Mouse (Mus musculus): ENCODE measurements at regions not wholly inside any gene's neighbourhood (a gene's known extent, or its start where the extent isn't known, plus 50 kb on each side); places are given as distances from the start of the nearest gene placed in this dataset.
"Not testable (repeated sequence)": the region's sequence is repeated elsewhere in the genome, so short reads cannot be mapped to it uniquely, and the experiment has no call there.

DNA sequence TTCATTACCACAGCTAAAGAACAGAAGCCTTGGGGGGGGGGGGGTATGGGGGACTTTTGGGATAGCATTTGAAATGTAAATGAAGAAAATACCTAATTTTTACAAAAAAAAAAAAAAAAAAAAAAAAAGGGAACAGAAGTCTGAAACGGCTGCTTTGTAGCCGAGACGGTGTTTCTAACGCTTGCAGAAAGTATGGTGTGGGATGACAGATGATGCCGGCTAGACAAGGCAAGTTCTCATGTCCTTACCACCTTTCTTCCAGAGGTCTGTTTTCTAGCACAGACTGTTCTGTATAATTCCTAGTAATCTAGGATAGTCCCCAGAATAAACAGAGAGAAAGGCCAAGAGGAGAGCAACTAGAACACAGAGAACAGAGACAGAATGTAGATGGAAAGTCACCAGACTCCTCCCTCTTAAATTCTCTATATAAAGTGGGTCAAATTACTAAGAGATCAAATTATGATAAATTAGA, 67.2 kb upstream of the Chd2 start:
- no peak for DNase-seq (ENCODE audit: low read depth, low spot score)

DNA sequence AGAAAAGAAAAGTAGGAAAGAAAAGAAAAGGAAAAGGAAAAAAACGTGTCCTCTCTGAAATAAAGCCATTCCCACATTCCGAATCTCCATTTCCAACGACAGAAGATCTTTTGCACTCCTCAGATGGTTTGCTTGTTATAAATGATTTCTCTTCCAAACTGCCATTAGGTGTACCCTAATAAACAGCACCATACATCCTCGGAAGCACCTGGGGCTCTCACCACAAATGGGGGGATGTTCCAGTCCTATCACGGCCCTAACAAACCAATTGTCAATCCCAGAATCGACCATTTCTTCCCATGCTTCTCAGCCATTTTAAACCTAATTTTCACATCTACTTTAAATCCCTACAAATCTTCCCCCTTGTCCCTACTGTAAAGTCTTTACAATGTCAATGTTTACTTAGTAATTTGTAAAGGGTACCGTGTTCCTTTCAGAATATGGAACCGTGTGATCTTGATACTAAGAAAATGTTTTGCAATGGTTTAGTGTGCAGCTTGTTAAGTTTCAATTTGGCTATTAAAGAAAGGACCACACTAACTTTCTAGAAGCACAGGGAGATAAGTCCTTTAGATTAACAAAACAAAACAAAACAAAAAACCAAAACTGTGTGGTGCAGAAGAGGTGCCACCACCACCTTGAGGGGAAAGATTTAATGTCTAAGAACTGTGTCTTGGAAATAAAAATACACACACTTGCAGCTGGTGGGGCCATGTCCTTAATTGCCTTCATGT, 66.6 kb upstream of the Chd2 start:
- no peak for DNase-seq (ENCODE audit: low read depth, low spot score)

DNA sequence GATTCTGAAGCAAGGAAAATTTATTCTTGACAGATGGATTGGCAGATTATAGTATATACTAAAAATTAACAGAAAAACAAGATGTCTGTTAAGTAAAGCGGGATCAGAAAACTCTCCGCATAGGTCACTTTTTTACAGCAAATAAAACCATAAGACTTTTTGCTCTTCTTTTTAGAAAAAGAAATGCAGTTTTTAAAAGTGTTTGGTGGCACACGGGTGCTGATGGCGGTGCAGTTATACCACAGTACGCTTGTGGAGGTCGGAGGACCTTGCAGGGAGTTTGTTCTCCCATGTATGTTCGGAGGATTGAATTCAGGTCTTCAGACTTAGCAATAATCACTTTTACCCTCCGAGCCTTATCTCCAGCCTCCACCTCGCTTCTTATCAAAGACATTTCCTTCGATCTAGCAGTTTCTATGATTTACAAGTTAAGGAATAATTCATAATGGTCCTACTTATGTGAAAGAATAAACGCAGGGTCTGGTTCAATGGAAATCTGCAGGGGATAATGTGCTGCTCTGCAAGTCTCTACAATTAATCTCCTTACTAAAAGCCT, 65.9 kb upstream of the Chd2 start:
- no peak for DNase-seq (ENCODE audit: low read depth, low spot score)

DNA sequence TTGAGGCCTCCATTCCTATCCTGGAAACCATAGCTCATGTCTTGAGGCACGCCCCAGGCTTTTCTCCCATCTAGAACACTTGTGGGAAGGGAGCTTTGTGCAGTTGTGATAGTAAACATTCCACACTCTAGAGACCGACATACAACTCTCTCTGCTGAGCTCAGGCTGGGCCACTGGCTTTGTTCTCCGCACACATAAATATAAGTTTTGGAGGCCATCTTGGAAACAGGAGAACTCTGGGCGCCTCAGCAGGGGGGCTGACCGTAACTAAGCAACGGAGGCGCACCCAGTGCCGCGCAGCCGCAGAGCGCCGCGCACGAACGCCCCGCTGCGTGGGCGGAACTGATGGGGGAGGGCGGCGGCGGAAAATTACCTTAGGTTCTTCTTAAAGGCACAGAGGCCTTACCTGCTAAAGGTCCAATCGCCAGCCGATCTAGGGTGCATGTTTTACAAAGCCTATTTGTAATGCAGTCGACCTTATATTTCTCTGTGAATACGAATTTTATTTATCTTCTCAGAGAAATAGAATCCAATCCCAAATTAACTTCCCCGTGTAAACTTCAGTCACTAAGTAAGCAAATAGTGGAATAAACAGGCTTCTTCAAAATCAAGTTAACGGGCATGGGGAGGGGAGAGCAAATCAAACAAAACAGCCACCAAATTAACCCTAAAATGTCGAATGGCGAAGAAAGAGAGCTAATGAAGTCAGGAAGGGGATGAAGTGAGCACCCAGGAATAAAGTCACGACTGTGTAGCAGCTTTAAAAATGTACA, 65.2 kb upstream of the Chd2 start:
- peak; percentile 96 for DNase-seq (ENCODE audit: low read depth, low spot score)

DNA sequence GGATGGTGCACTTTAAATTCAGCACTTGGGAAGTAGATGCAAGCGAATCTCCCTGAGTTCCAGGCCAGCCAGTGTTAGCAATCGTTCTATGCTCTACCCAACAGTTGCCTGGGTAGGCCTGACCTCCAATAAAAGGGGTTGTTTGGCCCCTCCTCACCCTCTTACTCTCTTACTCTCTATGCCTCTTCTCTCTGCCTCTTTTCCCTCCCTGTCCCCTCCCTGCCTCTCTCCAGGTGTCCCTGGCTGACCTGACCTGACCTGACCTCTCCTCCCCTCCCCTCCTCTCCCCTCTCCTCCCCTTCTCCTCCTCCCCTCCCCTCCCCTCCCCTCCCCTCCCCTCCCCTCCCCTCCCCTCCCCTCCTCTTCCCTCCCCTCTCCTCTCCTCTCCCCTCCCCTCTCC, 63.0 kb upstream of the Chd2 start:
- DNase-seq (ENCODE audit: low read depth, low spot score): no peak

DNA sequence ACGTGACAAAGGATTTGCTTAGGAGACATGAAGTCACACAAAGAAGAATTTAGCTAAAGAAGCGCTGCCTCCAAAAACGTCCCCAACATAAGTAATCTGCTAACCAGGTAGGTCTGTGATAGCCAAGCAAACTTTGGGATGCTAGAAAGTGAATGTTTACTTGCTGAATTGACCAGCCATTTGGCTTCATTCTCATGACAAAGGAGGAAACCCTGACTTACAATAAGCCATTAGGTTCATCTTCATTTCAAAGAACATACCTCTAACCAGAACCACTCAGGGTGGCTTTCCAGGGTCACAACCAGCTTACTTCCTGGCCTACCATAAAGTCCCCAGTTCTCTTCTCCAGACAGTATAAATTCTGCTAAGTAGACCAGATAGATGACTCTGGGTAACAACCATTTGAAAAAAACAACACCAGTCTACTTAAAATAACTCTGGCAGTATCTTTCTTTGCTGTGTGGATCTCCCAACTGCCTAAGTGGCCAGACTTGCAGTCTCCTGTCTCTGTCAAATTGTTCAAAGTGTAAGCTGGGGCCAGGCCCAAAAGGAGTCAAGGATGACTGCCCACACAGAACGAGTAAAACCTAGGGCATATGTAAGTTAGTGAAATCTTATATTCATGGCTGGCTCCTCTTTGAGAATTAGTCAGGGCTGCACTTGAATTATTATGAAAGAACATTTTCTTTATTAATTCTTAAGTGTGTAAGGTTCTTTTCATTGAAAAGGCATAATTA, 61.4 kb upstream of the Chd2 start:
- DNase-seq (ENCODE audit: low read depth, low spot score): no peak

DNA sequence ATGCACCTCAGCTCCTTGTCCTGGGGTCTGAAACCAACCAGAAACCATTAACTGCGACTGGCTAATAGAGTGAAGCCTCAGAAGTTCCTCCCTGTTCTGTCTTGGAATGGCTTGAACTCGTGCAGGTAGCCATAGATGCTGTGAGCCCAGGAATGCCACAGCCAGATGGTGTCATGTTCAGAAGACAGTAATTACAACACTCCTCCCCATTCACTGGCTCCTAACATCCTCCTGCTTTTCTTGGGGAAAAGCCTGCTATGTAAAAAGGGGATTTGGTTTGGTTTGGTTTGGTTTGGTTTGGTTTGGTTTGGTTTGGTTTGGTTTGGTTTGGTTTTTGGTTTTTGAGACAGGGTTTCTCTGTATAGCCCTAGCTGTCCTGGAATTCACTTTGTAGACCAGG, 59.7 kb upstream of the Chd2 start:
- no peak for DNase-seq (ENCODE audit: low read depth, low spot score)

DNA sequence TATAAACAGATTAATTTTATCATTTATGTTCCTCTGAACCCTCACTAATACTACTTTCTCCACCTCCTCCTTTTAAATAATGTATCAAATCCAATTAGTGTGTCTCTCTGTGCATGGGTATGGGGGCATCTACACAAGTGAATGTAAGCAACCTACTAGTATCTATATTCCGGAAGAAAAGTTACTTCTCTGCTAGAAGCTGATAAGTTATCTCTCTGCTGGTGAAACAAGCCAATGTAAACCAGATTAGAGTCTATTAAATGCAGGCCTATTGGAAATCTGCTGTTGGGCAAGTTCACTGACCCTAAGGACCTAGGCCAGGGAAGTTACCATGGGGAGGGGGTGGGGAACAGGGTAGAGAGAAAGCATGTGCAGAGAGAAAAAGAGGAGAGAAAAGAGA, 59.1 kb upstream of the Chd2 start:
- DNase-seq (ENCODE audit: low read depth, low spot score): no peak

DNA sequence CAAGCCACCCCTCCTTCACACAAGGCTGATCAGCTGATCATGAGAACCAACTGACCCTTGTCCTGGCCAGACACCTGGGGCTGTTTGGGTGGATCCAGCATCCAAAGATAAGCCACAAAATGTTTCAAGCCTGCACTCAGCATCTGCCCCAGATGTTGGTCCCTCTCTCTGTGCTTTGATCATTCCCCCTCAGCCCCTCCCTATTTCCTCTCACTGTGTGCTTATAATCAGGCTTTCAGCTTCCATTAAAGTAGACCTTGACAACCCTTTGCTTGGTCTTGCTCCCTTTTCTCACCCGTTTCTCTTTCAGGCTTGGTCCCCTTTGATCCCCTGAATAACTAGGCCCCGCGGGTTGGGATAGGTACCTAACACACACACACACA, 58.4 kb upstream of the Chd2 start:
- DNase-seq (ENCODE audit: low read depth, low spot score): not testable (repeated sequence)

DNA sequence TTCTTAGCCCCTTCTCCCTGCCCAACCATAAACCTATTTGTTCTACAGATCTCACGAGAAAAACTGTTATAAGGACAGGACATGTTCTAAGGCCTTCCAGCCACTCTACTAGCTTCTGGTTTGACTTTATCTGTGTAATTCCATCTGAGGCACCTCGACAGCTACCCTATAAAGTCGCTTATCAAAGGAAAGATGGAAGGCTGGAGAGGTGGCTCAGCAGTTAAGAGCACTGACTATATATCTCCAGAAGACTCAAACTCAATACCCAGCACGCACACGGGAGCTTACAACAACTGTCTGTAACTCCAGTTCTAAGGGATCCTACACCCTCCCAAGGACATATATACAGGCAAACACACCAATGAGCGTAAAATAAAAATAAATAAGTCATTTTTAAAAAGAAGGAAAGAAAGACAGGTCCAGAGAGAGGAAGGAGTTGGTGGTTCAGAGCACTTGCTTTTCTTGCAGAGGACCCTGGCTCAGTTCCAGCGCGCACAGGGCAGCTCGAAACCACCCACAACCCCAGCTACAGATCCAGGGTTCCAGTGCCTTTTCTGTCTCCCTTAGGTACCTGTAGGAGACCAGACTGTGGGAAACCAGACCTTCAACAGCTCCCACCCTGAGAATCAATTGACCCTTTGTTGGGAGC, 57.8 kb upstream of the Chd2 start:
- DNase-seq (ENCODE audit: low read depth, low spot score): no peak

DNA sequence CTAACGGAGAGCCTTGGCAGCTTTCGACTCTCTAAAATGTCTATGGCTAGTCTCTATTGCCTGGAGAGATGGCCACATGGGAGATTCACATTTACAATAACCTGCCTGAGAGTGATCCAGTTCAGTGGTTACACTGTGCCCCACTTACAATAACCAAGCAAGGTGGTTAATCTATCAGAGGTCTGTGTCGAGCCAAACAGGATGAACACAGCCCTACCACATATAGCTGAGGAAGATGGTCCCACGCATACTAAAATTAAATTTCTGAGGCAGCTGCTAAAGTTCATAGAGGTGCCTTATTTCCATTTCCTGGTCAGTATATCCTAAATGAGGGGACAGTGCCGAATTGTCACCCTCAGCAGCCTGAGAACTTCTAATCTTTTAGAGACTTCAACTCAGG, 56.3 kb upstream of the Chd2 start:
- no peak for DNase-seq (ENCODE audit: low read depth, low spot score)

DNA sequence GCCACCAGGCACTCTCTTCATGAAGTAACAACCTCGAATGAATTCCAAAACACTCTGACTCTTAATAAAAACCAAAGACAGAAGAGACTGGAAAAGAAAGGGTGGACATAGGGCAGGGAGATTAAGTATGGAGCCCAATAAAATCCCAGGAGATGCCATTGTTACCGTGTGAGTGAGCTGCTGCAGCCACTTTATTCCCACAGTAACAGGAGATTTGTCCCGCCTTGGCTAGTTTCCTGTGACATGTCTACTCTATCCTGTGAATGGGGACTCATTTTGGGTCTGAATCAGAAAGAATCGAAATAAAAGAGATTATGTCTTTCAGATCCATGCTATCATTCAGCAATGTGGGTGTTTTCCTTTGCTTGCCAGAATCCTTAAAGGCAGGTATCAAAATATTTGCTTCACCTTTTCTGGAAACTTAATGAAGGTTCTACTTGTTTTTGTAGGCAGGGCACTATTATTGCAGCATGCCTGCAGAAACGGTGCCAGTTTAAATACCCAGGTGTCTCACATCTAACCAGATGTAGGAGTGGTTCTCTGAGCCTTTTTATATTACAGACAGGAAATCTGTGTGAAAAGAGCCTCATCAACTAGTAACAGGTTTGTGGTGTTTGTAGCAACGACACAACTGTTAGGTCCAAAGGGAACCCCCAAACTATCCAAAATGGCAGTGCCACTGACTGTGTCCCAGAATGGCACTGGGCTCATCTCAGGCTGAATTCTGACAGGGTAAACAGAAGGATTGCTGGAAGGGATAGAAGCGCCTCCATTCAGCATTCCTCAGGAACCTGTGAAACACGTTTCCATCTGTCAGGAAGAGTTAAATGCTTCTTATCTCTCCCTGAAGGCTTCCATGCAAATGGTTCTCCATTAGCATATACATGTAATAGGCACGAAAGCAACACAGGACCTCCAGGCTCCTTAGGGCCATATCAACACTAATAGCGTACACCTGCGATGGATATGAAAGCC, 55.5 kb upstream of the Chd2 start:
- no peak for DNase-seq (ENCODE audit: low read depth, low spot score)

DNA sequence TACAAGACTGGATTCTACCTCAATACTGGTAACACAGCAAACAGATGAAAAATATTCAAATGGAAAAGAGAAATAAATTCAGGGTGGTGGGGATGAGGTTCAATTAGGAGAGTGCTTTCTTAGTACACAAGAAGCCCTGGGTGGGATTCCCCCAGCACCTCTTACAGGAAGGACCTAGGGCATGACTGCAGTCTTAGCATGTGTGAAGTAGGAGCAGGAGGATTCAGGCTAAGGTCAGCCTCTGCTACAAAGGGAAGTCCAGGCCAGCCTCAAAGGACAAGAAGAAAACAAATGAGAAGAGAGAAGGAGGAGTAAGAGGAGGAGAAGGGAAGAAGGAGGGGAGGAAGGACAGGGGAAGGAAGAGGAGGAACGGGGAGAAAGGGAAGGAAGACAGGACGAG, 54.8 kb upstream of the Chd2 start:
- DNase-seq (ENCODE audit: low read depth, low spot score): no peak

DNA sequence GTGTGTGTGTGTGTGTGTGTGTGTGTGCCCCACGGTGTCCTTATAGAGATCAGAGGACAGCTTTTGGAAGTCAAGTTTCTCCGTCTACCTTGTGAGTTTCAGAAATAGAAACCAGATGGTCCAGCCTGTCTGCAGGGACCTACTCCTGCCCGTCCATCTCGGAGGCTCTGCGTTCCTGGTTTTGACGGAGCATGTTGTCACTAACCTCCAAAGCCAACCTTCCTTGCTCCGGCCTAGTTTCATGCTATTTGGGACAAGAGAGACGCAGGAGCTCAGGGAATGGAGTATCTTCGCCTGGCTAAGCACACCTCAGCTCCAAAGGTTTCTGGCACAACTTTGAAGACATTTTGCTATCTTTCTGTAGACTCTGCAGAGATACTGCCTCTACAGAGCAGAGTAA, 54.2 kb upstream of the Chd2 start:
- peak; percentile 81 for DNase-seq (ENCODE audit: low read depth, low spot score)

DNA sequence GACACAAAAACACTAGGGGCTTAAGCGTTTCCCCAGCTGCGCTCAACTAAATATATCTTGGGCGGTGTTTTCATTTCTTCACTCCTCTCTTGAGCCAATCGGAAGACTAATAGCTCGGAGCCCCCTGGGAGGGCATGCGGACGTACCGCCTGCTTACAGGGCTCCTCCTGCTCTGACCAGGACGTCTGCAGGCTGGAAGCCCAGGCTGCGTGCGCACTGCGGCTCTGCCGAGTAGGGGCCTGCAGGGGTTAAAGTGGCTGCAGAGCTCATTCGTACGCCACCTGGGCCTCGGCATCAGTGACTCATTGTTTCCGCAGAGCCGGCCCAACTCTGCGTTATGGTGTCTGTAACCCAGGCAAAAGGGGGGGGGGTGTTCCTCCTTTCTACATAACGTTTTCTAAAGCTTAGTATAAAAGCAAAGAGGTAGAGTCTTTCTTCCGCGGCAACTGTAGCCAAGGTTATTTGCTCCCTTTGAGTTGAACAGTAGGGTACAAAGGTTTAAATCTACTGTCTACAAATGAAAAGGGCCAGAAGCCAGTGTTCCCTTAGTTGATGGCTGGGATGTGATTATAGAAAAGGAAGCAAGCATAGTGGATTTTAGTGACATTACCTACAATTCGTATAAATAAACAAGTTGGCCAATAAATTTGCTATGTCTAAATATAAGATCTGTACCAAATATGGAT, 53.7 kb upstream of the Chd2 start:
- DNase-seq (ENCODE audit: low read depth, low spot score): peak; percentile 99

DNA sequence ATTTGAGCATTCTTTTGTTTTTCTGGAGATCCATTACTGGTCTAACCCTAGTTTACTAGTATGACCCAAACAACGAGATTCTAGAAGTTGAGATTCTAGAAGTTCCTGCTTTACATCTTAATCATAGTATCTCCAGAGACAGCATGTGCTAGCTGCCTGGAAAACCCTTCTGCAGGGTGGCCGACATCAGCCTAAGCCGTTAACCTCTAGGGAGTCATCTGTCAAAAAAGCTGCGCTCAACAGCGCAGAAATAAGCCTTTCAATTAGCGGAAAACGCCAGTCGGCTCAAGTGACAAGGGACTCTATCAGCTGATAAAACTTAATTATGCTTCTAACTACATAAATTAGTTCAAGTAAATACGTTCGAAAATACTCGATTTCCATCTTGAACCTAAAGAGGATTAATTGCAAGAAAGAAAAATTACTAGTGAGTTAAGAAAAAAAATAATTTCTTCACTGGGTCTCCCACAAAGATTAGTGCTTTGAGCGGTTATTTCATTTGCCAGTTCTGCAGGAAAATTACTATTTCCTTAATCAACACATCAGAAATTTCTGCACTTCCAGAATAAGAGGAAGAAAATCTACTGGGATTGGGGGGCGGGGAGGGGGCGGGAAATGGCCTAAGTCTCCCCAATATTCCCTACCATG, 53.0 kb upstream of the Chd2 start:
- DNase-seq (ENCODE audit: low read depth, low spot score): peak; percentile 69

DNA sequence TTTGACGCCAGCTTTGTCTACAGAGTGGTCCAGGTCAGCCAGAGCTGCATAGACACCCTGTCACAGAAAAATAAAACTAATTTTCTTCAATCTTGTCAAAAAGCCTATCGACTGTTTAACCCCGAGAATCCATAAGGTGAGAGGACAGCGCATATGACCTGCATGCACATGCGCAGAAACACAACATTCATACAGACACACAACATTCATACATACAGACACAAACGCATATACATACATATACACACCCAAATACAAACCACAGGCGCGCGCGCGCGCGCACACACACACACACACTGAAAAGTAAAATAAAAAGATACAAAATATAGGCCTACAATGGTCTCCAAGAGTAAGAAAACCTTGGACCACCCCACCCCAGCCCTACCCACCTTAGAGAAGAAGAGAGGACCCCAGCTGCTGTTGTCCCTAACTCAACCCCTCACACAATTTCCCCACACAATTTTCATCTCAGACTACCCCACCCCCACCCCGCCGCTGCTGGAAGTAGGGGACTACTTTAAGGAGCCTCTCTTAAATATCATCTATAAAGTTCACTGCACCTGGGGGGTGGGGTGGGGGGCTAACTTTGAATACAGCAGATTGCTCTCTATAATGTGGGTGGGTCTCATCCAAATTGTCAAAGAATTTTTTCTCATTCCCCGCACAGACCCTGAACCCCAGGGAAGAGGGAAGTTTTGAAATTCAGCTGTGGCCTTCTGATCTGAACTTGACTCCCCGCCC, 52.2 kb upstream of the Chd2 start:
- DNase-seq (ENCODE audit: low read depth, low spot score): no peak

DNA sequence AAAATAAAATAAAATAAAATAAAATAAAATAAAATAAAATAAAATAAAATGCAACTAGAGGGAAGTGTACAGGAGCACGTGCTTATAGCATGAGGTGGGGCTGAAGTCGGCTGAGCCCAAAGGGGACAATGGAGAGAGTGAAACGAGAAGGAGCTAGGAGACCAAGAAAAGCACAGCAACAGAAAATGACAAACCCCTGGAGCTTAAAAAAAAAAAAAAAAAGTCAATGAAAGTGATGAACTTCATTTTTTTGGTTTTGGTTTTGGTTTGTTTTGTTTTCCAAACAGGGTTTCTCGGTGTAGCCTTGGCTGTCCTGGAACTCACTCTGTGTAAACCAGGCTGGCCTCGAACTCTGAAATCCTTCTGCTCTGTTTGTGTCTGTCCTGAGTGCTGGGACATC, 51.2 kb upstream of the Chd2 start:
- DNase-seq (ENCODE audit: low read depth, low spot score): no peak
